Mouse (Mus musculus): ENCODE data around the gene Hmg20b. TPM values are rescaled to one million over a fixed set of nuclear protein-coding genes. Genes with fewer than 3 reads are reported as not detected.

Gene Hmg20b
- polyA plus RNA-seq, 1 experiment from 2014 or later: 114 TPM

DNA sequence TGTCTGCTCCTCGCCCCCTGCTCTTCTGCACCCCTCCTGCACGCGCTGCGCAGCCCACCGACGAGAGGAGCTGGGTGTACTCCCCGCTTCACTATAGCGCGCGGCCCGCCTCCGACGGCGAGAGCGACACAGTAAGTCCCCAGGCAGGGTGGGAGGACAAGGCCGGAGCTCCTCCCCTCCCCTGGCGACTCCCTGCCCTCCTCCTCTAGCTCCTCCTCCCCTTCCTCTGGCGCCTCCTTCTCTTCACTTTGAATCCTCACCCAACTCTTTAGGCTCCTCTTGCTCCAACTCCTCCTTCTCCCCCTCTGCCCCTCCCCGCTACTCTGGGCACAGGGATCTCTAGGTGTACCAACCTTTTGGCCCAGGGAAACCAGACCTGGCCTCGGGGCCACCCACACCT, 33.0 kb downstream of the Hmg20b start:
- no peak for DNase-seq (ENCODE audit: low spot score)
- H3K36me3 ChIP-seq: peaks cover 68% of the 10 kb centered on the region
- H3K9me3 ChIP-seq (replicated peaks): no peaks in the 10 kb centered on the region
- peaks cover 52% of the 10 kb centered on the region for H3K4me1 ChIP-seq
- no peaks in the 10 kb centered on the region for H3K27me3 ChIP-seq (ENCODE audit: low read depth, poor library complexity, severe bottlenecking)
- peak overlapping the region; percentile 70; the same call in 1 of the 2 replicates for H3K27ac ChIP-seq
- 9% methylated on average over 20 of the region's 20 CpGs for WGBS
- peak overlapping the region; percentile 33 for H3K4me3 ChIP-seq

DNA sequence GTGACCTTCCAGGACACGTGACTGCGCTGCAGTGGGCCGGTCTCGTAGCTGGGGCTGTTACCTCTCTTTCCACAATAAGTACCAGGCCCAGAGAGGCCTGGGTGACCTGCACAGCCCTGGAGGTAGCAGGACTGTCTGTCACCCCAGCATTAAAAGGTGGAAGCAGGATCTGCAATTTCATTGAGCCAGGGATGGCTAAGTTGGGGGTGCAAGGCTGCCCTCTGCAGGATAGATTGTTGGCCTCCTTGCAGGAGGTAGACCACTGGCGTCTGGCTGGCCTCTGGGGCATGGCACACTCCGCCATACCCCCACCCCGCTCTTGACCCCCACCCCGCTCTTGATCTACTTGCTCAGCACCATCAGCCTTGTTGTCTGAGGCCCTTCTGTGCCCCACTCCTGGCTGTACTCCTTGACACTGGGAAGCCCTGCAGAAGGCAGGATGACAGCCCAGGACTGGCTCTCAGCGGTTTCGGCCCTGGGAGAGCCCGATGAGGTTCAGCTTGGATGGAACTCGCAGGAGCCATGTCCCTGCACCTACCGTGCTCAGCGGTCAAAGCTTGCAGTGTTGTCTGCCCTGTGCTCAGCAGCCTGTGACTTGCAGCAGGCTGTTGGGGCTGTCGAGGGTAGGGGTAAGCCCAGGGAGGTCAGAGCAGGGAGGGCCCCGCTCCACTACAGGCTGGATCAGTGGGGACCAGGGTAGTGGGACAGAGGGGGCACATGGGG, 33.8 kb downstream of the Hmg20b start:
- Histone ChIP-seq H3K9me3 (replicated peaks) (no peaks in the 10 kb centered on the region), H3K27ac (peak overlapping the region; percentile 70; the same call in 1 of the 2 replicates), H3K4me1 (peaks cover 45% of the 10 kb centered on the region), H3K36me3 (peaks cover 74% of the 10 kb centered on the region), H3K4me3 (peak overlapping the region; percentile 33), H3K27me3 (ENCODE audit: low read depth, poor library complexity, severe bottlenecking) (no peaks in the 10 kb centered on the region)
- 52% methylated on average over 16 of the region's 16 CpGs for WGBS
- no peak for DNase-seq (ENCODE audit: low spot score)

DNA sequence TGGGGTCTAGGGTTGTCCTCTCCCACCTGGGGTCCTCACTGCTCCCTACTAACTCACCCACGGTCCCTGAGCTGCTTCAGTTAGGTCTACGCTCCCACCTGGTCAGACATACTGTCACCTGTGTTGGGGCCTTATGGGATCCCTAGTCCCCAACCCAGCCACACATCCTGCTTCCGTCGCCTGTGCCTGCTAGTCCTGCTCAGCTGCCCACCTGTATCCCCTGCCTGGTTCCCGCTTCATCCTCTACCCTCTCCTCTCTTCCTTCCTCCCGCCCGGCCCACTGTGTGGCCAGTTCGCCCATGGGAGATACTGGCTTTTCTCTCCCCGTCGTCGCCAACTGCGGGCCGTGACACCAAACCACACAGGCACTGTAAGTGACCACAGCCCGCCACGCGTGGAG, 34.7 kb downstream of the Hmg20b start:
- whole genome bisulfite sequencing: 96% methylated on average over 16 of the region's 16 CpGs
- peaks cover 84% of the 10 kb centered on the region for H3K36me3 ChIP-seq

DNA sequence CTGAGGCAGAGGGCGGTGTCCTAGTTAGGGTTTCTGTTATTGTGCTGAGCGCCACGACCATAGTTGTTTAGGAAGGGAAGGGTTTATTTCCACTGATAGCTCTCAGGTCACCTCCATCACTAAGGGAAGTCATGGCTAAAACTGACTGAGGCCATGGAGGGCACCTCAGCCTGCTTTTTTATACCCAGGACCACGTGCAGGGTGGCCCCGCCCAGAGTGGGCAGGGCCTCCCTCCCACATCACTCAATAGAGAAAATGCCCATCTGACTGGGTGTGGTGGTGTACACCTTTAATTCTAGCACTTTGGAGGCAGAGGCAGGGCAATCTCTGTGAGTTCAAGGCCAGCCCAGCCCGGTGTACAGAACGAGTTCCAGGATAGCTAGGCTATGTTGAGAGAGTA, 36.1 kb downstream of the Hmg20b start:
- WGBS: 83% methylated on average over 7 of the region's 7 CpGs
- Histone ChIP-seq H3K4me1 (peaks cover 36% of the 10 kb centered on the region), H3K4me3 (no peak overlapping the region), H3K36me3 (peaks cover 97% of the 10 kb centered on the region), H3K9me3 (replicated peaks) (no peaks in the 10 kb centered on the region), H3K27ac (no peak overlapping the region), H3K27me3 (ENCODE audit: low read depth, poor library complexity, severe bottlenecking) (no peaks in the 10 kb centered on the region)
- no peak for DNase-seq (ENCODE audit: low spot score)

More for the DNA sequence above, 34.7 kb downstream of the Hmg20b start:
- Histone ChIP-seq H3K27me3 (ENCODE audit: low read depth, poor library complexity, severe bottlenecking) (no peaks in the 10 kb centered on the region), H3K27ac (0 out of 2 replicates have a peak overlapping the region, but pooled peaks have one; percentile 70), H3K4me1 (peaks cover 44% of the 10 kb centered on the region), H3K4me3 (no peak overlapping the region), H3K9me3 (replicated peaks) (no peaks in the 10 kb centered on the region)
- no peak for DNase-seq (ENCODE audit: low spot score)

DNA sequence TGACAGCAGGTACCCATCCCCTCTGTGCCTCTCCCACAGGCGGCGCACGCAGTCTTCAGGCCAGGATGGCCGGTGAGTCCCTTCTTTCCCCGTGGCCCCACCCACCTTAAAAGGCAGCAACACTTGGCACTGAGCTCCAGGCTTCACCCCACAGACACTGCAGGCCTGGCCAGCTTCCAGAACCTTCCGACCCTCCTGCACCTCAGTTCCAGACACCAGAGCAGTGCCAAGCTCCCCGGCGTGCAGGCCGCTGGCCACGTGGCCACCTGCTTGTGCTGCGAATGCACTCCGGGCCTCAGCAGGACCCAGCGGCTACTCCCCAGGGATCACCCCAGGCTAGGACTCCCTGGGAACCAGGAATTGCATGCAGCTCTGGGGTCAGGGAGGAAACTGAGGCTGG, 36.7 kb downstream of the Hmg20b start:
- Histone ChIP-seq H3K9me3 (replicated peaks) (no peaks in the 10 kb centered on the region), H3K4me3 (no peak overlapping the region), H3K27me3 (ENCODE audit: low read depth, poor library complexity, severe bottlenecking) (no peaks in the 10 kb centered on the region), H3K36me3 (peaks cover 99% of the 10 kb centered on the region), H3K27ac (no peak overlapping the region), H3K4me1 (peaks cover 30% of the 10 kb centered on the region)
- no peak for DNase-seq (ENCODE audit: low spot score)
- 96% methylated on average over 13 of the region's 13 CpGs for WGBS

DNA sequence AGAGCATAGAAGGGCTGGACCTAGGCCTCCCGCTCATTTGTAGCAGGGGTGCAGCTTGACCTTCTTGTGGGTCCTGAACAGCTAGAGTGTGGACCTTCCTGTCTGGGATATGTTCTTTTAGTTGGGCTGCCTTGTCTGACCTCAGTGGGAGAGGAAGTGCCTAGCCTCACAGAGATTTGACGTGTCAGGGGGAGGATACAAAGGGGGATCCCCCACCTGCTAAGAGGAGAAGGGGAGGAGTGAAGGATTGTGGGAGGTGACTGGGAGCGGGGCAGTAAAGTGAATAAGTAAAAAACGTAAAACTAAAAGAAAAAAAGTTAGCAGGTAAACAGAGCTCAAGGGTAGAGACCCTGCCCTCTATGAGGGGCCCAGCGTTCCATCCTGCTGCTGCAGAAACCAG, 40.7 kb downstream of the Hmg20b start:
- Histone ChIP-seq H3K4me3 (no peak overlapping the region), H3K9me3 (replicated peaks) (no peaks in the 10 kb centered on the region), H3K4me1 (peaks cover 6% of the 10 kb centered on the region), H3K36me3 (peaks cover 100% of the 10 kb centered on the region), H3K27ac (no peak overlapping the region), H3K27me3 (ENCODE audit: low read depth, poor library complexity, severe bottlenecking) (no peaks in the 10 kb centered on the region)
- no peak for DNase-seq (ENCODE audit: low spot score)
- 85% methylated on average over 5 of the region's 5 CpGs for WGBS

DNA sequence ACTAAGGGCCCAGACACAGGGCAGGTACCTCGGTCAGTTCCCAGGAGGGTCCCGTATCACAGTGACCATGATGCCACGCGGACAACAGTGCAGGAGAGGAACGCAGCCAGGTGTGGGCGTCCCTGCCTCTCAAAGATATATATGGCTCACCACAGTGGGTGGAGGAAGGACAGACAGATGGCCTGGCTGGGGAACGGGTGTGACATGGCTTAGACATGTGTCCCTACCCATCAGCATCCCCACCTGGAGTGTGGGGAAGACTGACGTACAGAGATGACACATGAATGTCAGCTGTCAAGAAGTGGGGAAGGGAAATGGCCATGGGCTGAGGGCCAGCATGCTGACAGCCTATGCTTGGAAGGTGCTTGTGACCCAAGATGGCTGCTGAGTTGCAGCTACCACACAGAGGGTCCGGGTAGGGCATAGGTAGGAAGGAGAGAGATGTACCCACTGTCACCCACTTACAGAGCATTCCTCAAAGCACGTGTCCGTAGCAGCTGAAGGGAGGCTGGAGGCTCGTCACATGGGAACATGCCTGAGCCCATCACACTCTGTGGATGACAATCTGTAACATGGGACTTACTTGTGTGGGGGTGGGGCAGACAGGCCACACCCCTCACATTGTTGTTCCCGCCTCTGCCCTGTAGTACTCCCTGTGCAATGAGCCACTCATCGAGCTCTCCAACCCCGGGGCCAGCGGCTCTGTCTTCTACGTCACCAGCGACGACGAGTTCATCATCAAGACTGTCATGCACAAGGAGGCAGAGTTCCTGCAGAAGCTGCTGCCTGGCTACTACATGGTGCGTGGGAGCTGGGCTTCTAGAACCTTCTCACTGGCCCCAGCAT, 43.2 kb downstream of the Hmg20b start:
- WGBS: 95% methylated on average over 21 of the region's 21 CpGs
- peaks cover 29% of the 10 kb centered on the region for H3K4me1 ChIP-seq
- H3K27me3 ChIP-seq (ENCODE audit: low read depth, poor library complexity, severe bottlenecking): no peaks in the 10 kb centered on the region
- H3K27ac ChIP-seq: no peak overlapping the region
- H3K4me3 ChIP-seq: no peak overlapping the region
- peaks cover 83% of the 10 kb centered on the region for H3K36me3 ChIP-seq
- no peaks in the 10 kb centered on the region for H3K9me3 ChIP-seq (replicated peaks)
- DNase-seq (ENCODE audit: low spot score): no peak

DNA sequence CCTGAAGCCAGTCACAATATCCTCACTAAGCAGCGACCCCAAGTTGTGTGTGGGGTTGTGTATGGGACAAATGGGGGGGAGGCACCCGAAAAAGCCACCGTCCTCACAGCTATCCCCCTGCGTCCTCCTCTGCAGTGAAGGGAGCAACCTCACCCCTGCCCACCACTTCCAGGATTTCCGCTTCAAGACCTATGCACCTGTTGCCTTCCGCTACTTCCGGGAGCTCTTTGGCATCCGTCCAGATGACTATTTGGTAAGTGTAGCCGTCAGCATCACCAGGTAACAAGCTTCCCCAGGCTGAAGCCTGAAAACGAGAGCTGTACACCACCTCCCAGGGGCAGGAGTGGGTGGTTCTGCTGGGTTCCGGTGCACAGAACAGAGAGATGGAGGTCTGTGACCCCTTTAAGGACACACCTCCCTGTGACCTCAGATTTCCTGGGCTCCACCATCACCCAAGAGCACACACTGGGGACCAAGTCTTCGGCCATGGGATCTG, 44.1 kb downstream of the Hmg20b start:
- no peaks in the 10 kb centered on the region for H3K27me3 ChIP-seq (ENCODE audit: low read depth, poor library complexity, severe bottlenecking)
- H3K4me1 ChIP-seq: peaks cover 33% of the 10 kb centered on the region
- DNase-seq (ENCODE audit: low spot score): no peak
- no peaks in the 10 kb centered on the region for H3K9me3 ChIP-seq (replicated peaks)
- H3K27ac ChIP-seq: no peak overlapping the region
- H3K36me3 ChIP-seq: peaks cover 81% of the 10 kb centered on the region
- 96% methylated on average over 12 of the region's 12 CpGs for WGBS
- H3K4me3 ChIP-seq: no peak overlapping the region

DNA sequence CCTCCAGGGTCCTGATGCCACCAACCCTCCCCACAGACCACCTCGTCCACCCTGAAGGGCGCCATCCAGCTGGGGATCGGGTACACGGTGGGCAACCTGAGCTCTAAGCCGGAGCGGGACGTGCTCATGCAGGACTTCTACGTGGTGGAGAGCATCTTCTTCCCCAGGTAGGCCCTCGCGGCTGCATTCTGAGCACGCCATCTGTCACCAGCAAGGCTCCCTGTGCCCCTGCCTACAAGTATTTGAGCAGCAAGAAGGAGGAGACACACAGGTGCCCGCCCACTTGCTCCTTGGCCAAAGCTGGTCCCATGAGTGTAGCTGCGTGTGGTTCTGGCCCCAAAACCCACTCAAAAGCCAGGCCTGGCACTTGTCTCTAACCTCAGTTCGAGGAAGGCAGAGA, 44.6 kb downstream of the Hmg20b start:
- Histone ChIP-seq H3K27ac (no peak overlapping the region), H3K27me3 (ENCODE audit: low read depth, poor library complexity, severe bottlenecking) (no peaks in the 10 kb centered on the region), H3K9me3 (replicated peaks) (no peaks in the 10 kb centered on the region), H3K4me3 (no peak overlapping the region), H3K4me1 (peaks cover 38% of the 10 kb centered on the region), H3K36me3 (peaks cover 77% of the 10 kb centered on the region)
- no peak for DNase-seq (ENCODE audit: low spot score)
- 96% methylated on average over 14 of the region's 14 CpGs for WGBS

DNA sequence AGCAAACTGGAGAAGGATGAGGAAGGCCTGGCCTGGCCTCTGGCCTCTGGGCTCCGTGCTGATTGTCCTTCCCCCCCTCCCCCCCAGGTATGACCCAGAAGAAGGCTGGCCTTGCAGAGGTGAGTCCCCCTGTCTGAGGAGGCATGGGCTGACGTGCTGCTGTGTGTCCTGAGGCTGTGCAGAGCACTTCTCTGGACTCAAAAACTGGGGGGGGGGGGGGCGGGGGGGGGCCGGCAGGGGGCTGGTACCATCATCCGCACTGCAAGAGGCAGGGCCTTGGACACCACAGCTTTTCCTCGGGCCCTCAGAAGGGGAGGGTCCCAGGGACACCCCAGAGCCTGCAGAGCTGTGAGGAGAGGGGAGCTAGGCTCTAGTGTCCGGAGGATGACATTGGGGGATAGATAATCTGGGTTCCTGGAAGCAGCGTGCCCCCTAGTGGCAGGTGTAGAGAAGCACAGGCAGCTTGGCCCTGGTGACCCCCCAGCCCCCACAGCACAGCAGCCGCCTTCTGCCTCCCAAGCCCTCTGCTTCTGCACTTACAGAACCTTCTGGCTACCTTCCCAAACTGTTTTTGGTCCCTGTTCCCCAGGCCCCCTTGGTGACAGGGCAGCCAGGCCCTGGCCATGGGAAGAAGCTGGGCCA, 45.6 kb downstream of the Hmg20b start:
- Histone ChIP-seq H3K4me1 (peaks cover 47% of the 10 kb centered on the region), H3K9me3 (replicated peaks) (no peaks in the 10 kb centered on the region), H3K27ac (no peak overlapping the region), H3K4me3 (no peak overlapping the region), H3K36me3 (peaks cover 67% of the 10 kb centered on the region), H3K27me3 (ENCODE audit: low read depth, poor library complexity, severe bottlenecking) (no peaks in the 10 kb centered on the region)
- peak; percentile 66 for DNase-seq (ENCODE audit: low spot score)
- WGBS: 25% methylated on average over 9 of the region's 9 CpGs

DNA sequence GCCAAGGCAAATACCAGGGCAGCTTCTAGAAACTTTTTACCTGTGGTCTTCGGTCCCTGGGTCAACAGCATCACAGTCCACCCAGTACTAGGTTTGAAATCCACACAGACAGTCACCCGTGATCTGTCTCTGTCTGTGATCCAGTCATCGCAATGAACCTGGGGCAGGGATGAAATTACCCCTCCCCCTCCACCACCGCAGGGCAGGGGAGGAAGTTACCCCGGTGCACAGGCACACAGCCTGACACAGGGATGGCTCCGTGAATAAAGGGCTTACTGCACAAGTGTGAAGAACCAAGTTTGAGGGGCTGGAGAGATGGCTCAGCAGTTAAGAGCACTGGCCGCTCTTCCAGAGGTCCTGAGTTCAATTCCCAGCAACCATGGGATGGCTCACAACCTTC, 46.5 kb downstream of the Hmg20b start:
- Histone ChIP-seq H3K4me1 (peaks cover 57% of the 10 kb centered on the region), H3K27me3 (ENCODE audit: low read depth, poor library complexity, severe bottlenecking) (no peaks in the 10 kb centered on the region), H3K27ac (no peak overlapping the region), H3K9me3 (replicated peaks) (no peaks in the 10 kb centered on the region), H3K4me3 (no peak overlapping the region), H3K36me3 (peaks cover 59% of the 10 kb centered on the region)
- DNase-seq (ENCODE audit: low spot score): no peak
- 84% methylated on average over 7 of the region's 7 CpGs for WGBS

DNA sequence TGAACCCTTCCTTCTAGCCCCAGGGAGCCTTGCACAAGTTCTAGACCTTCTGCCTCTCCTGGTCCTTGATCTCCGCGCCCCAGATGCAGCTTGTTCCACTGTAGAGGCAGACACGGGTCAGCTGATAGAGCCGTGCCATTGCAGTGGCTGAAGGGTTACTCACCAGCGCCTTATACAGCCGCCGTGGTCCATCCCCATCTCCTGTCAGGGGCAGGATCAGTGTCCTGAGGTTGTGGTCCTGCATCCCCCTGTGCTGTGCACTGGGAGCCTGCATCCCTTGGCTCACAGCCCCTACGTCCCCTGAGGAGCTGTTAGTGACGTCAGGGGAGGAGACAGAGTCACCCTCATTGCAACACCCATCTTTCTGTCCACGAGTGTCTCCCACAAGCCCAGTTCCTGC, 47.0 kb downstream of the Hmg20b start:
- Histone ChIP-seq H3K9me3 (replicated peaks) (no peaks in the 10 kb centered on the region), H3K4me3 (peak overlapping the region; percentile 16), H3K27me3 (ENCODE audit: low read depth, poor library complexity, severe bottlenecking) (no peaks in the 10 kb centered on the region), H3K4me1 (peaks cover 60% of the 10 kb centered on the region), H3K27ac (peak overlapping the region; percentile 42; the same call in 1 of the 2 replicates), H3K36me3 (peaks cover 59% of the 10 kb centered on the region)
- 74% methylated on average over 10 of the region's 10 CpGs for WGBS
- no peak for DNase-seq (ENCODE audit: low spot score)
